13 mouse cellular contexts compared by ENCODE assay signal in genomic region chr6:34600850-34601249, GRCm38 (mm10). TPM values are rescaled to one million over a fixed set of nuclear protein-coding genes. Genes with fewer than 3 reads are reported as not detected.
DNase-seq lines count a peak whose midpoint lies in the region; ATAC-seq lines count a peak whose summit lies in the region.
"Had no signal": no experiment of that assay in that cellular context is flagged by ENCODE, and none has a peak within 500 bp of the region (broad histone marks: within the 10 kb centered on the region; RNA-seq: fewer than 3 reads in every experiment).

No protein-coding gene starts in this region.

- no peaks in the 10 kb centered on the region for H3K9me3 ChIP-seq in heart, embryonic 14.5 days (ENCODE audit: control insufficient read depth, low read length)
- H3K9me3 ChIP-seq in lung, embryonic 15.5 days = no peaks in the 10 kb centered on the region
- H3K9me3 ChIP-seq in embryonic facial prominence, embryonic 15.5 days (replicated peaks) = no peaks in the 10 kb centered on the region
- H3K9me3 ChIP-seq in stomach, embryonic 14.5 days (ENCODE audit: control insufficient read depth, low read depth, low read length) = no peaks in the 10 kb centered on the region
- H3K9me3 ChIP-seq: forebrain, embryonic 10.5 days had no signal

- H3K9ac ChIP-seq in heart, embryonic 14.5 days (ENCODE audit: low read length) = peak overlapping the region; percentile 86; the same call in 1 of the 2 replicates
- no peak overlapping the region for H3K9ac ChIP-seq in lung, embryonic 15.5 days
- no peak overlapping the region for H3K9ac ChIP-seq in embryonic facial prominence, embryonic 15.5 days
- 0 out of 2 replicates have a peak overlapping the region, but pooled peaks have one; percentile 56 for H3K9ac ChIP-seq in stomach, embryonic 14.5 days (replicated peaks; ENCODE audit: low read depth, low read length)
- H3K9ac ChIP-seq: liver, embryonic 14.5 days had no signal

- DNase-seq in heart, postnatal 25 days (ENCODE audit: low spot score) = no peak
- no peak for DNase-seq in lung, postnatal 14 days
- DNase-seq in embryo, embryonic 10 days (ENCODE audit: low spot score) = no peak
- DNase-seq in right cerebral cortex, postnatal 36 days (ENCODE audit: low spot score in 2 of 2) = no peak
- DNase-seq: cerebellum, adult 18-20 months; gastrocnemius, postnatal 14 days had no signal

- H3K36me3 ChIP-seq in heart, embryonic 14.5 days (ENCODE audit: control insufficient read depth, insufficient read depth, low read length) = no peaks in the 10 kb centered on the region
- no peaks in the 10 kb centered on the region for H3K36me3 ChIP-seq in lung, embryonic 15.5 days
- H3K36me3 ChIP-seq in embryonic facial prominence, embryonic 15.5 days = no peaks in the 10 kb centered on the region
- no peaks in the 10 kb centered on the region for H3K36me3 ChIP-seq in stomach, embryonic 14.5 days (ENCODE audit: control insufficient read depth, insufficient read depth, low read length)
- H3K36me3 ChIP-seq: forebrain, embryonic 10.5 days had no signal

- ATAC-seq in heart, embryonic 14.5 days (ENCODE audit: insufficient number of reproducible peaks, insufficient read depth, low FRiP score, low read depth) = no peak
- no peak for ATAC-seq in lung, embryonic 15.5 days (ENCODE audit: borderline replicate concordance, extremely low read depth, low FRiP score, low TSS enrichment)
- no peak for ATAC-seq in embryonic facial prominence, embryonic 15.5 days (ENCODE audit: insufficient number of reproducible peaks, low FRiP score, low TSS enrichment, low read depth)
- no peak for ATAC-seq in stomach, embryonic 14.5 days (ENCODE audit: insufficient number of reproducible peaks, insufficient read depth, low FRiP score, low read depth)

- intact Hi-C loops in heart, postnatal 25 days (cut with DNase I) = loop anchor here (5.0 kb wide), 3 partner anchors 36 to 266 kb away; no protein-coding TSS in a partner anchor

- peaks cover 15 to 52% of the 10 kb centered on the region in 2 experiments for H3K4me1 ChIP-seq in heart, embryonic 14.5 days (ENCODE audit: control insufficient read depth in 2 of 2, insufficient read depth in 2 of 2, low read length in 2 of 2)
- peaks cover 56% of the 10 kb centered on the region for H3K4me1 ChIP-seq in lung, embryonic 15.5 days
- H3K4me1 ChIP-seq in embryonic facial prominence, embryonic 15.5 days = peaks cover 59% of the 10 kb centered on the region
- peaks cover 41% of the 10 kb centered on the region for H3K4me1 ChIP-seq in stomach, embryonic 14.5 days (ENCODE audit: control insufficient read depth, insufficient read depth, low read length)

- peak overlapping the region in 1 of 2 experiments; percentile 65; a peak in 1 of 4 replicates for H3K4me3 ChIP-seq in heart, embryonic 14.5 days (ENCODE audit: control insufficient read depth in 1 of 2, insufficient read depth in 1 of 2, low read depth in 1 of 2, low read length in 2 of 2)
- peak overlapping the region; percentile 4 for H3K4me3 ChIP-seq in lung, embryonic 15.5 days
- peak overlapping the region; percentile 56; the same call in 1 of the 2 replicates for H3K4me3 ChIP-seq in embryonic facial prominence, embryonic 15.5 days (replicated peaks)
- peak overlapping the region; percentile 48; the same call in 1 of the 2 replicates for H3K4me3 ChIP-seq in stomach, embryonic 14.5 days (ENCODE audit: low read depth, low read length)
- H3K4me3 ChIP-seq: forebrain, embryonic 10.5 days had no signal

- H3K4me2 ChIP-seq in heart, embryonic 14.5 days (ENCODE audit: low read length) = peak overlapping the region; percentile 76
- H3K4me2 ChIP-seq in lung, embryonic 15.5 days = peak overlapping the region; percentile 49
- peak overlapping the region; percentile 58 for H3K4me2 ChIP-seq in embryonic facial prominence, embryonic 15.5 days (replicated peaks)
- peak overlapping the region; percentile 51 for H3K4me2 ChIP-seq in stomach, embryonic 14.5 days (replicated peaks; ENCODE audit: low read depth, low read length)

- H3K27ac ChIP-seq in heart, embryonic 14.5 days (replicated peaks in 1 of 2; ENCODE audit: control insufficient read depth in 1 of 2, insufficient read depth in 1 of 2, low read depth in 2 of 2, low read length in 2 of 2) = no peak overlapping the region
- H3K27ac ChIP-seq in lung, embryonic 15.5 days = no peak overlapping the region
- H3K27ac ChIP-seq in embryonic facial prominence, embryonic 15.5 days (replicated peaks) = 0 out of 2 replicates have a peak overlapping the region, but pooled peaks have one; percentile 12
- no peak overlapping the region; the same call in 1 of the 2 replicates for H3K27ac ChIP-seq in stomach, embryonic 14.5 days (ENCODE audit: low read length)
- H3K27ac ChIP-seq: forebrain, embryonic 10.5 days; liver, embryonic 14.5 days had no signal

- no peaks in the 10 kb centered on the region for H3K27me3 ChIP-seq in heart, embryonic 14.5 days (ENCODE audit: control insufficient read depth, insufficient read depth, low read length)
- no peaks in the 10 kb centered on the region for H3K27me3 ChIP-seq in lung, embryonic 15.5 days
- no peaks in the 10 kb centered on the region for H3K27me3 ChIP-seq in embryonic facial prominence, embryonic 15.5 days
- no peaks in the 10 kb centered on the region for H3K27me3 ChIP-seq in stomach, embryonic 14.5 days (ENCODE audit: control insufficient read depth, insufficient read depth, low read length)

- WGBS in heart, embryonic 14.5 days = 63% methylated on average over 4 of the region's 4 CpGs
- 69% methylated on average over 4 of the region's 4 CpGs for WGBS in lung, embryonic 15.5 days
- WGBS in embryonic facial prominence, embryonic 15.5 days = 57% methylated on average over 4 of the region's 4 CpGs
- WGBS in stomach, embryonic 14.5 days = 59% methylated on average over 4 of the region's 4 CpGs

RNA-seq across cellular contexts. Expression of gene Cald1, which starts 2.5 kb away (rescaled TPM):
- 122 and 123 TPM in 2 replicates for polyA plus RNA-seq in heart, embryonic 14.5 days (2014; fragmentation: Nextera tagmentation; extraction: Ambion mirVana)
- 10 to 100 TPM; 49.3 to 53.1 TPM for total RNA-seq in heart, postnatal 25 days (2021)
- 292 and 299 TPM in 2 replicates for polyA plus RNA-seq in lung, embryonic 15.5 days (2015; fragmentation: Nextera tagmentation; extraction: Ambion mirVana)
- 290 and 306 TPM in 2 replicates for polyA plus RNA-seq in embryonic facial prominence, embryonic 15.5 days (2015; fragmentation: Nextera tagmentation; extraction: Ambion mirVana)
- 366 and 368 TPM in 2 replicates for polyA plus RNA-seq in stomach, embryonic 14.5 days (2014; fragmentation: Nextera tagmentation; extraction: Ambion mirVana)
- total RNA-seq: megakaryocyte-erythroid progenitor cell, adult 5-6 weeks had no signal

Comparison
In these comparisons a context has a peak if more than half of its experiments do, and no peak if none do; other contexts are left out.
1. H3K9ac ChIP-seq: peak in heart, embryonic 14.5 days (single experiment) and stomach, embryonic 14.5 days (single experiment); none in lung, embryonic 15.5 days (single experiment) and embryonic facial prominence, embryonic 15.5 days (single experiment).
2. Peak in every context shown above with its lines, with median percentiles within 50 percentile points of each other: H3K4me2 ChIP-seq.